Mouse (Mus musculus): ENCODE measurements around the gene Haspin.

DNA sequence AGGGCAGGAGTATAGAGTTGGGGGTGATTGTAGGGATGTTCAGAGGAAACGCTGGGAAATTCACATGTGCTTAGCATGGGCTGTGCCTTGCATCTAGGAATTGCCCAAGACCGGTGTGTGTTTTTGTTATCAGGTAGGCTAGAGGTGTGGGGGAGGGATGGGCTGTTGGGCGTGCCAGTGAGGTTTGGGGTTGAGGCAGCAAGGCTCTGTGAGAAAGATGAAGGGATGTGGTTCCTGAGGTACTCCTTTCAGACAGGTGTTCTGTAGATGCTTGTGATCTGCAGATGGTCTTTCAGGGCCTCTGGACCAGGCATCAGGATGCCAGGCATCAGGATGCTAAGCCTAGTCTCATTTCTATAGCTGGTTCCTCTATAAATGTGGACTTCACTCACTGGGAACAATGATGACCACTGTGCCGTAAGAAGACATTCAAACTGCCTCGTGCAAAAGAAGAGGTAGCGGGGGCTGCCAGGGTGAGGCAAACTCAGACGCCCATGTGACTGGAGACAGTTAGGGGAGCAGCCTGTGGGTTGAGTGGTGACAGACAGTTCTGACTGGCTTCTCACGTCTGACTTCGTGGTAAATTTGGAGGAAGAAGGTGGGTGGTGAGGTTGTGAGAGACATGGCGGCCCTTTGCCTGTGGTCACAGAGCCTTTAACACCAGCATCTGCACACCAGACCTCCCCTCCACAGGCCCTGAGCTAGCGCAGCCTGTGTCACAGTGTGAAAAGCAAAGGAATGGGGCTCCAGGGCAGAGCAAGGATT, 43.7 kb downstream of the Haspin start:
- TF ChIP-seq POLR2A (IDR thresholded peaks at IDR 0.05; ENCODE audit: insufficient read depth, low read length), result no peak
- TF ChIP-seq CTCF (IDR thresholded peaks at IDR 0.05; ENCODE audit: low read depth, low read length), result no peak
